Mouse (Mus musculus): ENCODE results near the gene Bnip2. TPM values are rescaled to one million over a fixed set of nuclear protein-coding genes. Genes with fewer than 3 reads are reported as not detected.
A peak's percentile ranks its signal among the peaks of the same experiment; 100 is the strongest.

Bnip2 gene
- polyA plus RNA-seq, 1 experiment from 2014 or later, result 119 TPM

DNA sequence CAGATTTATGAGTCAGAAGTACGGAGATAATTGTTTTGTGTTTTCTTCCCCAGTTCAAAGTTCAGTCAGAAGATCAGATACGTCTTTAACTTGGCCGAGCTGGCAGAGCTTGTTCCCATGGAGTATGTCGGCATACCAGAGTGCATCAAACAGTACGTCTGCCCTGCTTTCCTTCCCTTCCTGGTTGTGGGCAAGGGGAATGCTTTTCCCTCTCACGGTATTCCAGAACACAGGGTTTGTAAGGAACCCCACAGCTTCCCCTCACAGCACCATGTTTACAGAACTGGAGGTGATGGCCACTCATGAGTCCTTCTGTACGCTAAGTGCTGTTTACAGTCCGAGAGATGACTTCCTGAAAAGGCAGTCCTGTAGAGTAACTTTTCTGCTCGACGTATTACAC lies 14.2 kb downstream of the Bnip2 start:
- H3K4me3 ChIP-seq (ENCODE audit: low read depth, low read length), result no peak overlapping the region
- H3K9ac ChIP-seq (replicated peaks; ENCODE audit: low read depth, low read length), result no peak overlapping the region
- peaks cover 72% of the 10 kb centered on the region for H3K36me3 ChIP-seq (ENCODE audit: control insufficient read depth, insufficient read depth, low read length)
- H3K4me2 ChIP-seq (replicated peaks; ENCODE audit: low read depth, low read length), result no peak overlapping the region
- no peak for ATAC-seq (ENCODE audit: insufficient number of reproducible peaks, insufficient read depth, low FRiP score, low read depth)
- H3K27me3 ChIP-seq (ENCODE audit: control insufficient read depth, insufficient read depth, low read length), result no peaks in the 10 kb centered on the region
- no peak overlapping the region for H3K27ac ChIP-seq (ENCODE audit: low read length)
- 84% methylated on average over 10 of the region's 10 CpGs for WGBS
- no peaks in the 10 kb centered on the region for H3K4me1 ChIP-seq (ENCODE audit: control insufficient read depth, insufficient read depth, low read length)
- H3K9me3 ChIP-seq (ENCODE audit: control insufficient read depth, low read depth, low read length), result no peaks in the 10 kb centered on the region

DNA sequence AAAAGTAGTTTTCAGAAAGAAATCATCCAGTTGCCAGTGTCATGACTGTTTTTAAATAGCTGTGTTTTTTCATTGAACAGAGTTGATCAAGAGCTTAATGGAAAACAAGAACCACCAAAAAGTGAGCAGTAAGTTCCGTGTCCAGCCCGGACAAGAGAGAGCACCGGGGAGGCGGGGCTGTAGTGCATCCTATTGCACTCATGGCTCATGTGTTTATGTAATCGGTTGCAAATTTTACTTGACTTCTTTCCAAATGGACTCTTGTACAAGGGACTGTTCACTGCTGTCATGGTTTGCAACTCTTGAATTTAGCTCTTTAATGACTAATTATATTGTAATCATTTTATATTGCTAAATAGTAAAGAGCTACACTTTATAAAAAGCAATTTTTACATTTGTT lies 17.7 kb downstream of the Bnip2 start:
- H3K27me3 ChIP-seq (ENCODE audit: control insufficient read depth, insufficient read depth, low read length), result no peaks in the 10 kb centered on the region
- peaks cover 58% of the 10 kb centered on the region for H3K36me3 ChIP-seq (ENCODE audit: control insufficient read depth, insufficient read depth, low read length)
- no peak overlapping the region for H3K9ac ChIP-seq (replicated peaks; ENCODE audit: low read depth, low read length)
- H3K27ac ChIP-seq (ENCODE audit: low read length), result no peak overlapping the region
- no peaks in the 10 kb centered on the region for H3K9me3 ChIP-seq (ENCODE audit: control insufficient read depth, low read depth, low read length)
- WGBS, result 89% methylated on average over 5 of the region's 5 CpGs
- no peak for ATAC-seq (ENCODE audit: insufficient number of reproducible peaks, insufficient read depth, low FRiP score, low read depth)
- H3K4me2 ChIP-seq (replicated peaks; ENCODE audit: low read depth, low read length), result no peak overlapping the region
- no peak overlapping the region for H3K4me3 ChIP-seq (ENCODE audit: low read depth, low read length)
- H3K4me1 ChIP-seq (ENCODE audit: control insufficient read depth, insufficient read depth, low read length), result no peaks in the 10 kb centered on the region

DNA sequence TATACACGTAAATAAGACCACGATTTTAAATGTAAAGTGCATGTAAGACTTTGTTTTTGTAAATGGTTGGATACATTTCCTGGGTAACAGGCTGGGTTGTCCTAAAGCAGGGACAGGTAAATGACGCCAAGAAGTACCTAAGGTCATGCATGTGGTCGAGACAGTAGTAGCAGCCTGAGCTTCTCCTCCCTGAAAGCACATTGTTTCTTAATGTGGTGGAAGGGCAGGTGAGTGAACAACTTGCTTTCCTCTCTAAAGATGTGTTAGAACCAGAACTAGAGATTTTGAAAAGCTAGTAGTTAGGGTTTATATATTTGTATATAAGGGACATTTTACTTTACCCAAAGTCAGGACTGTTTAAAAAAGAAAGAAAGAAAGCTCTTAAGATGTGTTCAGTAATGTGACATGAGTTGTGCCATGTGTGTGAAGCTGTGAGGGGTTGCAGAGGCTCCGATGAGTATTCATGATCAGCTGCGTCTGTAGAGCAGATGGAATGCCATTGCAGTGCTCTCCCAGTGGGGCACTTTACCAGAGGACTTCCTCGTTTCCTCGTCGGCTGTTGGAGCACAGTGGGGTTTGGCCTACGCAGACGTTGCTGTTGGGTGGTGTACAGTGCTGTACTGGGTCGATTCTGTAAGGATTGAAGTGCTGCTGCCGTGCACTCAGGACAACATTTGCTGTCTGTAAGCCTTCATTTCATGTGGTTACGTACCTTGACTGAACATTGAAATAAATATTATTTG lies 18.4 kb downstream of the Bnip2 start:
- no peaks in the 10 kb centered on the region for H3K9me3 ChIP-seq (ENCODE audit: control insufficient read depth, low read depth, low read length)
- H3K4me2 ChIP-seq (replicated peaks; ENCODE audit: low read depth, low read length), result no peak overlapping the region
- H3K4me3 ChIP-seq (ENCODE audit: low read depth, low read length), result no peak overlapping the region
- 89% methylated on average over 14 of the region's 14 CpGs for WGBS
- ATAC-seq (ENCODE audit: insufficient number of reproducible peaks, insufficient read depth, low FRiP score, low read depth), result no peak
- peaks cover 54% of the 10 kb centered on the region for H3K36me3 ChIP-seq (ENCODE audit: control insufficient read depth, insufficient read depth, low read length)
- H3K27me3 ChIP-seq (ENCODE audit: control insufficient read depth, insufficient read depth, low read length), result no peaks in the 10 kb centered on the region
- no peaks in the 10 kb centered on the region for H3K4me1 ChIP-seq (ENCODE audit: control insufficient read depth, insufficient read depth, low read length)
- no peak overlapping the region for H3K27ac ChIP-seq (ENCODE audit: low read length)
- no peak overlapping the region for H3K9ac ChIP-seq (replicated peaks; ENCODE audit: low read depth, low read length)

DNA sequence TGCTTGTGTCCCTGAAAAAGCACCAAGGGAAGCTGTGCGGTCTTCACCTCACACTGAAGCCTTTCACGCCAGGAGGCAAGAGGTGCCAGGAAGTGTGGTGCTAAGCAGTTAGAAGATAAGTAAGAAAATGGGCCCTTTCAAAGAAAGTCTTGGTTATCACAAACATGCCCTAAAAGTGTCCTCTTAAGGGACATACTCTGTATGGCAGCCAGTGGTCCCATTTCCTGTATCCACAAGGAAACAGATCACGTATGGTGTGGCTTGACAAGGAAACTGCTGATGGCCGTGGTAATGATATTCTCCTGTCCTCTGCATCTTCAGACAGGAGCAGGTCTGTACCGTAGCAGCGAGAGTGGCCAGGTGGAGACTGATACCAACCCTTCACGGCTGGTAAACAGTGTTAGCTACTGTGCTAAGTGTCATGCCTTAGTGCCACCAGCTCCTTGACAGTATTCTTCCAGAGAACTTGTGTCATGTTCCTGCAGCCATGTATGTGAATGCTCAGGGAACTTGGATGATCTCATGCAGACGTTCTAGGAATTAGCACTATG lies 20.6 kb downstream of the Bnip2 start:
- peaks cover 37% of the 10 kb centered on the region for H3K36me3 ChIP-seq (ENCODE audit: control insufficient read depth, insufficient read depth, low read length)
- WGBS, result 81% methylated on average over 8 of the region's 8 CpGs
- ATAC-seq (ENCODE audit: insufficient number of reproducible peaks, insufficient read depth, low FRiP score, low read depth), result no peak

DNA sequence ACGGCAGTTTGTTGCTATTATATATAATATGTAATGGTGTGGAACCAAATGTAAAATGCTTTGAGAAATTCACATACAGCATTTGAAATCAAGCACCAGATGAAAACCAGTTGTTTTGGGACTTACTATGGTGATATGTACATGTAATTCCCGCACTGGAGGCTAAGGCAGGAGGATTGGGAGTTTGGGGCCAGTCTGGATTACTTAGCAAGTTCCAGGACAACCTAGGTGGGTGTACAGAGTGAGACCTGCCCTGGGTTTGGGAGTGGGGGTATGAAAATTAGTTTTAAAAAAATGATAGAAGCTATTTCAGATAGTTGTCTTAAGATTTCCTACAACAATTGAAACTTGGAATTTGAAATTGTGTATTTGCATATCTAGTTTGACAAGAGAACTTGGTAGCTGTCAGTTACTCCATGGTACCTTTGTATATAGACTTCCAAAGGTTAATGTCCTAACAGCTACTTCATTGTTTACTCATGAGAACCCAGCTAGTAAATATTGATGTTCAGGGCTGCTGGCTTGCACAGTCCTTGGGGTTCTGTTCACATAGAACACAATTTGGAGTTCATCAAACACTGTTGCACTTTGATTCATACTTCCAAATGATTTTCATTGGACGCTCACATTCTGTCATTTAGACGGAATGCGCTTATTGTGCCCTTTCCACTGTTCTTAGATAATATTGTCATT lies 21.7 kb downstream of the Bnip2 start:
- H3K27me3 ChIP-seq (ENCODE audit: control insufficient read depth, insufficient read depth, low read length), result no peaks in the 10 kb centered on the region
- no peak overlapping the region for H3K4me3 ChIP-seq (ENCODE audit: low read depth, low read length)
- H3K4me1 ChIP-seq (ENCODE audit: control insufficient read depth, insufficient read depth, low read length), result peaks cover 6% of the 10 kb centered on the region; the same call in 1 of the 2 replicates
- no peak overlapping the region for H3K4me2 ChIP-seq (replicated peaks; ENCODE audit: low read depth, low read length)
- no peak for ATAC-seq (ENCODE audit: insufficient number of reproducible peaks, insufficient read depth, low FRiP score, low read depth)
- H3K27ac ChIP-seq (ENCODE audit: low read length), result no peak overlapping the region
- no peak overlapping the region for H3K9ac ChIP-seq (replicated peaks; ENCODE audit: low read depth, low read length)
- no peaks in the 10 kb centered on the region for H3K9me3 ChIP-seq (ENCODE audit: control insufficient read depth, low read depth, low read length)
- 91% methylated on average over 5 of the region's 5 CpGs for WGBS
- peaks cover 33% of the 10 kb centered on the region for H3K36me3 ChIP-seq (ENCODE audit: control insufficient read depth, insufficient read depth, low read length)

More for the DNA sequence above, 20.6 kb downstream of the Bnip2 start:
- H3K4me3 ChIP-seq (ENCODE audit: low read depth, low read length), result no peak overlapping the region
- H3K27ac ChIP-seq (ENCODE audit: low read length), result no peak overlapping the region
- no peaks in the 10 kb centered on the region for H3K9me3 ChIP-seq (ENCODE audit: control insufficient read depth, low read depth, low read length)
- H3K9ac ChIP-seq (replicated peaks; ENCODE audit: low read depth, low read length), result no peak overlapping the region
- peaks cover 6% of the 10 kb centered on the region; the same call in 1 of the 2 replicates for H3K4me1 ChIP-seq (ENCODE audit: control insufficient read depth, insufficient read depth, low read length)
- H3K4me2 ChIP-seq (replicated peaks; ENCODE audit: low read depth, low read length), result no peak overlapping the region
- no peaks in the 10 kb centered on the region for H3K27me3 ChIP-seq (ENCODE audit: control insufficient read depth, insufficient read depth, low read length)

DNA sequence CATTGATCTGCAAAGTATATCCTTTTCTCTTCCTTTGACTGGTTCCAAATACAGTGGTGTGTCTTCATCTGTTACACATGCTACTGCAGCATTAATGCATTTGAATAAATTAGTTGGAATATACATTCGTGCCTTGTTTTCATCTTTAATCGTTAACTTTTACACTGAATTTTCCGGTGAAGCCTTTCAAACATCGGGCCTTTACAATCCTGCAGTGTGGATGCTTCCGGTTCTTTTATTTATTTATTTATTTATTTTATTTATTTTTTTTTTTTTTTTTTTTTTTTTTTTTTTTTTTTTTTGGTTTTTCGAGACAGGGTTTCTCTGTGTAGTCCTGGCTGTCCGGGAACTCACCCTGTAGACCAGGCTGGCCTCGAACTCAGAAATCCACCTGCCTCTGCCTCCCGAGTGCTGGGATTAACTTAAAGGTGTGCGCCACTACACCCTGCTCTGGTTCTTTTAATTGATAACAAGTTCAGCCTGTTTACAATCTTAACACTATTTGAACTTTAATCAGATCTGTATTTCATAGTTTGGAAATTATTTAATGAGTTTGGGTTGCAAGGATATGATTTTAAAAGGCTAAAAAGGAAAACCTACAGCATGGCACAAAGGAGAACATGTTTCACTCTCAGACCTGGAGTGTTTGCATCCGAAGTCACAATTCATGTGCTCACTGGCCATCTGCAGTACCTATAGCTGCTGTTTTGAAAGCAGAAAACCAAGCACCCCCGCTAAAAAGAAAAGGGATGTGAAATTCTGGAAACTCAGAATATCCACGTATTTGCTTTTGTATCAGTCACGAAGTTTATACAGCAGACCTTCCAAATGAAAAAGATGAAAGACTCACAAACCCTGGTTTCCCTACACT lies 22.5 kb downstream of the Bnip2 start:
- Histone ChIP-seq H3K9me3 (ENCODE audit: control insufficient read depth, low read depth, low read length) (no peaks in the 10 kb centered on the region), H3K4me3 (ENCODE audit: low read depth, low read length) (peak overlapping the region; percentile 92), H3K36me3 (ENCODE audit: control insufficient read depth, insufficient read depth, low read length) (peaks cover 32% of the 10 kb centered on the region), H3K27ac (ENCODE audit: low read length) (peak overlapping the region; percentile 92), H3K27me3 (ENCODE audit: control insufficient read depth, insufficient read depth, low read length) (no peaks in the 10 kb centered on the region), H3K4me2 (replicated peaks; ENCODE audit: low read depth, low read length) (peak overlapping the region; percentile 51), H3K4me1 (ENCODE audit: control insufficient read depth, insufficient read depth, low read length) (peaks cover 6% of the 10 kb centered on the region; the same call in 1 of the 2 replicates), H3K9ac (replicated peaks; ENCODE audit: low read depth, low read length) (peak overlapping the region; percentile 90)
- no peak for ATAC-seq (ENCODE audit: insufficient number of reproducible peaks, insufficient read depth, low FRiP score, low read depth)
- 63% methylated on average over 14 of the region's 14 CpGs for WGBS

DNA sequence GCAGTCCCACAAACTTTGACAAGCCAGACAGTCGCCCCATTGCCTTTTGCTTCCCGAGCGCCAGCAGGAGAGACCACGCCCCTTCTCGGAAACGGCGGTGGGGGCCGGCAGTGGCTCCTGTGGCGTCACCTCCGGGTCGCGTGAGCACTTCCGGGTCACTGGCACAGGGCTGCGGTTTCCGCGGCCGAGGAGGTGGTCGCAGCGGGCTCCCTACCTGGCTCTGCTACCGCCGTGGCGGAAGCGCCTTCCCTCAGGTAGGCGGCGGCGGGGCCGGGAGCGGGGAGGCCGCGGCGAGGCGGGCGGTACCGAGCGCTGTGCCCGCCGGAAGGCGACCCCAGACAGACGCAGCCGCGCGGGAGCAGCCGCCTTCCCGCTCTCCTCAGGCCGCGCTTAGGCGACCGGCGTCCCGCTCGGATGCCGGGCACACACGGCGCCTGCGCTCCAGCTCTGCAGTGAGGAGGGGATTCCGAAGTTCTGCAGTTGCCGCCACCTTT lies 23.2 kb downstream of the Bnip2 start, which contains the start of gene Gtf2a2:
Gene Gtf2a2 (plus strand): TSS at position 143 of the 494 bp plus-strand sequence.
- peaks cover 37% of the 10 kb centered on the region for H3K36me3 ChIP-seq (ENCODE audit: control insufficient read depth, insufficient read depth, low read length)
- no peaks in the 10 kb centered on the region for H3K27me3 ChIP-seq (ENCODE audit: control insufficient read depth, insufficient read depth, low read length)
- peaks cover 6% of the 10 kb centered on the region; the same call in 1 of the 2 replicates for H3K4me1 ChIP-seq (ENCODE audit: control insufficient read depth, insufficient read depth, low read length)
- peak within 1 kb of the TSS; percentile 92 for H3K27ac ChIP-seq (ENCODE audit: low read length)
- H3K9ac ChIP-seq (replicated peaks; ENCODE audit: low read depth, low read length), result peak within 1 kb of the TSS; percentile 90
- peak within 1 kb of the TSS; percentile 68 for H3K4me2 ChIP-seq (replicated peaks; ENCODE audit: low read depth, low read length)
- peak within 1 kb of the TSS; percentile 92 for H3K4me3 ChIP-seq (ENCODE audit: low read depth, low read length)
- WGBS, result under 1% methylated on average over 55 of the region's 57 CpGs
- H3K9me3 ChIP-seq (ENCODE audit: control insufficient read depth, low read depth, low read length), result no peaks in the 10 kb centered on the region
- ATAC-seq (ENCODE audit: insufficient number of reproducible peaks, insufficient read depth, low FRiP score, low read depth), result peak; percentile 96

DNA sequence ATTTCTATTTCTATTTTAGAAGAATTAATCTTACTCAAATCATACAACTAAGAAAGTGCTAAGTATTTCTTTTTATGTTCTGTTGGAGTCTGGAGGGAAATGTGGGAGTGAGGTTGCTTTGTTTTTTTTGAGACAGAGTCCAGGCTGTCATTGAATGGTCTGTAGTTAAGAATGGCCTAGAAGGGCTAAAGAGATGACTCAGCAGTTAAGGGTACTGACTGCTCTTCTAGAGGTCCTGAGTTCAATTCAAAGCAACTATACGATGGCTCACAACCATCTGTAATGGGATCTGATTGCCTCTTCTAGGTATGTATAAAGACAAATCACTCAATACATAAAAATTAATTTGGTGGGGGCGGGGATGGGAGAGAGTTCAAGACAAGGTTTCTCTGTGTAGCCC lies 26.4 kb downstream of the Bnip2 start:
- no peak overlapping the region for H3K27ac ChIP-seq (ENCODE audit: low read length)
- no peaks in the 10 kb centered on the region for H3K27me3 ChIP-seq (ENCODE audit: control insufficient read depth, insufficient read depth, low read length)
- no peak overlapping the region for H3K4me3 ChIP-seq (ENCODE audit: low read depth, low read length)
- peaks cover 6% of the 10 kb centered on the region; the same call in 1 of the 2 replicates for H3K4me1 ChIP-seq (ENCODE audit: control insufficient read depth, insufficient read depth, low read length)
- no peak overlapping the region for H3K4me2 ChIP-seq (replicated peaks; ENCODE audit: low read depth, low read length)
- peaks cover 18% of the 10 kb centered on the region for H3K36me3 ChIP-seq (ENCODE audit: control insufficient read depth, insufficient read depth, low read length)
- WGBS, result 89% methylated on average over 2 of the region's 2 CpGs
- no peak for ATAC-seq (ENCODE audit: insufficient number of reproducible peaks, insufficient read depth, low FRiP score, low read depth)
- H3K9ac ChIP-seq (replicated peaks; ENCODE audit: low read depth, low read length), result no peak overlapping the region
- no peaks in the 10 kb centered on the region for H3K9me3 ChIP-seq (ENCODE audit: control insufficient read depth, low read depth, low read length)
